Mouse (Mus musculus): Measurements from ENCODE around the gene Acvr1b. TPM values are rescaled to one million over a fixed set of nuclear protein-coding genes. Genes with fewer than 3 reads are reported as not detected.

Acvr1b gene
- 10 to 100 TPM; 14.5 to 14.7 TPM for total RNA-seq (2021)
- long read RNA-seq, experiment 1, partial matches to known transcripts: 0 of 1 reads
- long read RNA-seq, experiment 1, other reads (novel, unspliced or antisense): 1 of 1 reads
- long read RNA-seq, experiment 2, partial matches to known transcripts: 0 of 1 reads
- long read RNA-seq, experiment 2, other reads (novel, unspliced or antisense): 1 of 1 reads

DNA sequence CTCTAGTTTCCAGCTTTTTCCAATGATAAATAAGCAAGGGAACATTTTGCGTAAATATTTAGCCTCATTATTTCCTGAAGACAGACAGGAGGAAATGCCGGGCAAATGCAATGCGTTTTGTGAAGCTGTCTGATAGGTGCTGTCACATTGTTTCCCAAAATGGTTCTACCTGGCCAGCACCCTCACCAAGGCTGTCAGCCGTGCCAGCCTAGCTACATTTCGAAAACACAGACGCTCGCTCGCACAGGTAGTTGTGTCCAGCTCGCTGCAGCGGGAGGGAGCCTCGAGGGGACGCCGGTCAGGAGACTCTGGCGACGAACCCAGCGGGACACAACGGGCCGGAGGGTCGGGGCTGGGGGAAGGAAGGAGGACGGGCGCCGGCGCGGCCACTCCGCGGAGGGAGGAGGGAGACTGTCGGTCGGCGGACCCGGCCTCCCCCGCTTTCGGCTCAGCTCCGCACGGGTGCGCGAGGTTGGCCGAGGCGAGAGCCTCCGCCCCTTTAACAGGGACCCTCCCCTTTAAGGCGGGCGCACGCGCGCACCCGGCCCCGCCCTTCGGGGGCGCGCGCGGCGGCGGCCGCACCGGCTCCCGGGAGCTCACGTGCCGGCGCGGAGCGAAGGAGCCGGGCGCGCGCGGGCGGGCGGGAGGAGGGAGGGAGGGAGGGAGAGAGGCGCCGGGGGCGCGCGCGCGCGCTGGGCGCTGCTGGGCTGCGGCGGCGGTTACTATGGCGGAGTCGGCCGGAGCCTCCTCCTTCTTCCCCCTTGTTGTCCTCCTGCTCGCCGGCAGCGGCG, at the start of gene Acvr1b:
TSS of gene Acvr1b (plus strand) at position 647 of the 791 bp plus-strand sequence.
- DNase-seq: peak; percentile 94 to 97
- intact Hi-C loops (cut with DNase I): no loop called here

DNA sequence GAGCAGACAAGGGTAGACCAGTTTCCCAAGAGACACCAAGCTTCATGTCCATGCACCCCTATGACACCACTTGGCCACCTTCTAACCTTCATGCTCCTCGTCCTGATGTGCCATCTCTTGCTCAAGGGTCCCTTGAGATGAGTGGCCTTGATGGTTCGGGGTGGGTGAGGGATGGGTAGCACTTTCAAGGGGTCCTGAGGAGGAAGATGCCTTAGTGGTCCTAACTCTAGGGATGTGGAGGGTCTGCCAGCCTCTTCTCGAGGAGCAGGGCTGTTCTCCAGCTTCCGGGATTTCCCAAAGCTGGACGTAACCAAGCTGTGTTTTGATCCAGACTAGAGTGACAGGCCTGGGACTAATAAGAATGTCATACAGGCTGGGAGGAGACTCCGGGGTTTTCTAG, 48.3 kb upstream of the Acvr1b start:
- intact Hi-C loops (cut with DNase I): no loop called here

DNA sequence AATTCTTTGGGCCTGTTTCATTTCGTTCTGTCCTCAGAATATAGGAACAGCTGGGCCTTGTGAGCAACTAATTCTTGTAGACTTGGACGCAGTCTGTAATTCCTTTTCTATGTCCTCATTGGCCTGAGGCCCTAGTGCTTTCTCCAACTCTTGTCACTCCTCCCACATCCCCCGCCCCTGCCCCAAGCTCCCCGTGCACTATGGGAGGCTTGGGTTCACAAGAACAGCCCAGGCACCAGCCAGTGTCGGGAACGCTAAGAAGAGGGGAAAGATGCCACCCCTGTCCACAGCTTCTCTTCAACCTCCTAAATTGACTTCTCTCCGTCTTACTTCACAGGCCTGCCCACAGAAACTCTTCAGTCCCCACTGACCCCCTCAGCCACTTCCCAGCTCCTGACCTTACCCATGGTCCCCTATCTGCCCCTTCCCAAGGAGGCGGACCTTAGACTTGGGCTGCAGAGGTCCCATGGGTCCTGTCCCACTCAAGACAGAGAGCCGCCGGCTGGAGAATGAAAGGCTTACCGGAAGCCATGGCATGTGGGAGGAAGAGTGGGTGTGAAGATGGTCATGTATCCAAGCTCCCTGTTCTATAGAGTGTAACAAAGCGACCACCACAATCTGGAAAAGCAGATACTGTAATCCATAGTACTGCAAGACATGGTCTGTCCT, 46.9 kb upstream of the Acvr1b start:
- intact Hi-C loops (cut with DNase I): no loop called here
- DNase-seq: peak; percentile 70 to 74

More for the DNA sequence above, 48.3 kb upstream of the Acvr1b start:
- no peak for DNase-seq

DNA sequence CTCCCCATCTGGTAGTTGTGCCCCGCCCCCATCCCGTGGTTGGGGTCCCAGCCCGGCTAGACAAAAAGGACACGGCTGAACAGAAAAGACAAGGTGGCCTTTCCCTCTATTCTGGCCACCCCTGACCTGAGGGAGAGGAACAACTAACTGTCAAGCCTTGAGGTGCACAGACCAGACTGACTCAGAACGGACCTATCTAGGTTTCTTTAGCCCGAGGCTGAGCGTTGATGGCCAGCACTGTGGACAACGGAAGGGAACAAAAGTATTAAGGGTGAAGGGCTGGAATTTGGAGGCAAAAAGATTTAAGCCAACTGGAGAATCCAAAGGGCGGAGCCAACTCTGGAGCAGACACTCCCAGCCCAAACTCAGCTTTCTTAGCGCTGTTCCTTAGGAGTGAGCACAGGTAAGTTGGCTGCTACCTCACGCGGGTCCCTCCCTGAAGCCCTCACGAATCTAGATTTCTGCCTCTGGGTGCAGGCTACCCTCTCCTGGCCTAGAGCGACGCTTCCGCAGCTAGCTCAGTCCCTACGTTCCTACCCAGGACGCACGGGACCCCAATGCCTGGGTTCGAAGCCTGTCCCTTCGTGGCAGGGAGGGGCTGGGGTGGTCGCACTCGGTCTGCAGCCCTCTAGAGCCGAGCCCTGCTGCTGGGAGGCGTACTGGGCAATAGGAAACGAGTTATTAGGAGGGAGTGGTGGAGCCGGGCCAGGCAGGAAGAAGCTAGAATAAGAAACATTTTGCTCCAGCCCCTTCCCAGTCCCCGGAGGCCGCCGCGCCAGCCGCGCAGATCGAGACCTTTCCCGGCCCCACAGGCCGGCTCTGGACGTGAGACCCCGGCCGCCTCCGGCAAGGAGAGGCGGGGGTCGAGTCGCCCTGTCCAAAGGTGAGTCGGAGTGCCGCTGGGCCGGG, 45.4 kb upstream of the Acvr1b start, which contains the start of gene Acvrl1:
TSS of gene Acvrl1 (plus strand) at position 342 of the 909 bp plus-strand sequence.
- intact Hi-C loops (cut with DNase I): loop anchor here (2.0 kb wide), 1 partner anchor 16 kb away; no protein-coding TSS in a partner anchor
- DNase-seq: peak; percentile 78 to 81

DNA sequence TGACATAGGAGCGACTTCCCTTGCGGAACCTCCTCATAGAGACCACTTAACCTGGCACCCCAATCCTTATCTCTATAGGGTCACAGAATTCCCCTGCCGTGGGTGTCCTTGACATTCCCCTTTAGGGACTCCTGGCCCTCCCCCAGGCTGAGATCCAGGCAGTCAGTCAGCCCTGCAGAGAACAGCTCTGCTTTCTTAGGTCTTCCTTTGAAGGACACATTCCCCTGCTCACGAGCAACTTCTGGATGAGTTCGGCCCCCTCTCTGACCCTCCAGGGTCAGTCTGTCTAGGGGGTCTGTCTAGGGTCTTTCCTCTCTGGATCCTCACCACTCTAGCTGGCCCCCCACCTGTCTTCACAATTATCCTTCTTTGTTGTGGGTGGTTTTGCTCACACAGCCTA, 44.5 kb upstream of the Acvr1b start:
- intact Hi-C loops (cut with DNase I): loop anchor here (2.0 kb wide), 1 partner anchor 15 kb away; no protein-coding TSS in a partner anchor
- DNase-seq: no peak

DNA sequence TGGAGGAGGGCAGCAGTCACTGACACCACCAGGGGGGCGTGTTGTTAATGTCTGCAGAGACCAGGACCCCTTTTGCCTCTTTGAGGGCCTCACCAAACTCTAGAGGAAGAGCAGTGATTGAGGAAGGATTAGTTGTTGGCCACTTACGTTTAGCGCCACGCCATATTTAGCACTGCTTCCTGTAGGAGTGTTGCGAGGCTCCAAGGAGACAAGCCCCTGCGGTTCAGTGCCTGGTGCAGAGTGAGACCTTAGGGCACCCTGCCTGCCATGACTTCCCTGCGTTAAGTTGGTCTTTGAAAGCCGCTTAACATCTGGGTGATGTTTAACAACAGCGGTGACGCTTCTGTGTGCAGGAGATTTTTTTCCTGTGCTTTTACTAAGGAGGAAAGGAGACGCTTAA, 42.4 kb upstream of the Acvr1b start:
- DNase-seq: peak in 1 of 2 experiments; percentile 24
- intact Hi-C loops (cut with DNase I): no loop called here

DNA sequence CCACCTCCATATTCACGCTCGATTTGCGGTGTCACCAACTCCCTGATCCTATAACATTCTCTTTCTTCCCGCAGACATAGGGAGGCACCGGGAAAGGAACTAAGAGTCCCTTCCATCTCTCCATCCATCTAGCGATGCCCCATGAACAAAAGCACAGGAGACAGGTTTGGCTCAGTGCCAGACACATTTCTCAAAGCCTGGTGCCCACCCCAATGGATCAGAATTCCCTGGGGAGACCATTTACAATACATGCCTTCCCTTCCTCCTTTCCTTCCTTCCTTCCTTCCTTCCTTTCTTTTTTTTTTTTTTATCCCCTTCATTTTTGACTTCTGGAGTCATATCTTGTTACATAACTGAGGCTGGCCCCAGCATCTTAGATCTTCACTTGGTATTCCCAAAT, 41.8 kb upstream of the Acvr1b start:
- no peak for DNase-seq
- intact Hi-C loops (cut with DNase I): no loop called here

DNA sequence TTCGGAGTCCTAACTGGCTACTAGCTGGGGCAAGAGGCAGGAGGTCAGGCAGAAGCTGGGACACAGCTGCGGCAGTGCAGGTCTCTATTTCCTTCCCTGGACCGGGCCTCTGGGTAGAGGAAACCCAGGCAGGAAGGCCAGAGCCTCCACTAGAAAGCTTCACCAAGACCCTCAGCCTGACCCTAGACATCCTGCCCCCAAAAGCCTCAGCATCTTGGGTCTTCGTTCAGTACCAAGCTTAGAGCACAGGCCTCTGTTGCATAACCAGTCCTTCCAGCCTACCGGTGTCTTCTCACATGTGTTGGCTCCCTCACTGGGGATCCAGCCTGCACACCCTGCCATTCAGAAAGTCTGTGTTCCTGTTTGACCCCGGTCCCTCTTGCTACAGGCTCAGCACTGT, 41.1 kb upstream of the Acvr1b start:
- intact Hi-C loops (cut with DNase I): no loop called here
- DNase-seq: no peak

DNA sequence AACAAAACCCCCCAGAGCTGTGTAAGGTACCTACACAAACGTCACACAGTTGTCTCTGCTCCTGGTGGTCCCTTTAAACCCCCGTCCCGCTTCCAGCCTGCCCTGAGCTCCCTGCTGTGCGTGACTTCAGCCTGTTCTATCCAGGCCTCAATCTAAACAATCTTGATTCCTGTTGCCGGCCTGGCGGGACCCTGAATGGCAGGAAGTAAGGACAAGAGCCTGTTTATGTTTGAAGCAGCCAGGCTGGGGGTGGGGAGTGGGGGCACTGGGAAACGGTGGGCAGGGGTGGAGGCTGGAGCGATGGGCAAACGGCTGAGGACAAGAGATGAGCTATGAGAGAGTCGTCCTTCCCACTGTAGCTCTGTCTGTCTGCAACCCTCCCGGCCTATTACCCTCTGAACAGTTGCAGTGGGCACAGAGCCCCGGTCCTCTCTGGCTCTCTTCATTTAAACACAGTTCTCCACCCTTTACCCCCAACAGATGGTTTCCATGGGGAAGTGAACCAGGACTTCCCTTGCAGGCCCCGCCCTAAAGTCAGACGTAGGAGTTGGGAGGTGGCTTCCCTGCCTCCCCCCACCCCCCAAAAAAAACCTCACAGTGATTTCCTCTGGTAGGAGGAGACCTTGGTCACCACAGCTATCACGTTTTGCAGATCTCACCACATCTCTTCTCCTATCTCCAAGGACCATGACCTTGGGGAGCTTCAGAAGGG, 39.7 kb upstream of the Acvr1b start:
- DNase-seq: peak; percentile 50 to 51
- intact Hi-C loops (cut with DNase I): no loop called here

DNA sequence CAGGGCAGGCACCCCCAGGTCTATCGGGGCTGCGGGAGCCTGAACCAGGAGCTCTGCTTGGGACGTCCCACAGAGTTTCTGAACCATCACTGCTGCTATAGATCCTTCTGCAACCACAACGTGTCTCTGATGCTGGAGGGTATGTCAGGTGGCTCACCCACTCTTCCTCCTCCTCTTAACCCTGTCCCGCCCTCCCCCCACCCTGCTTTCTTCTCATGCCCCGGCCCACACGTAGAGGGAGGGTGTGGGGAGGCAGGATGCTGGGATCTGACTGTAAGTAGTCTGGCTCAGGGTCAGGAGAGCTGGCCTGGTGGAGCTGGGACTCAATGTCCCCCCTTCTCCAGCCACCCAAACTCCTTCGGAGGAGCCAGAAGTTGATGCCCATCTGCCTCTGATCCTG, 38.5 kb upstream of the Acvr1b start:
- intact Hi-C loops (cut with DNase I): no loop called here
- no peak for DNase-seq

DNA sequence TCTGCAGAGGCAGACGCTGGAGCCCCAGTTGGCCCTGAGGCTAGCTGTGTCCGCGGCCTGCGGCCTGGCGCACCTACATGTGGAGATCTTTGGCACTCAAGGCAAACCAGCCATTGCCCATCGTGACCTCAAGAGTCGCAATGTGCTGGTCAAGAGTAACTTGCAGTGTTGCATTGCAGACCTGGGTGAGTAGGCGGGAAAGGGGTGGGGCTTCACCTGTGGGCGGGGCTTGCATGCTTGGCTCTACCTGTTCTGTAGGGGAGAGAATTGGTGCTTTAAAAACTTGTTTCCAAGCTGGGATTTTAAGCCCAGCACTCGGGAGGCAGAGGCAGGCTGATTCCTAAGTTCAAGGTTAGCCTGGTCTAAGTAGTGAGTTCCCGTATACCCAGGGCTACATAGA, 36.4 kb upstream of the Acvr1b start:
- intact Hi-C loops (cut with DNase I): no loop called here
- no peak for DNase-seq

DNA sequence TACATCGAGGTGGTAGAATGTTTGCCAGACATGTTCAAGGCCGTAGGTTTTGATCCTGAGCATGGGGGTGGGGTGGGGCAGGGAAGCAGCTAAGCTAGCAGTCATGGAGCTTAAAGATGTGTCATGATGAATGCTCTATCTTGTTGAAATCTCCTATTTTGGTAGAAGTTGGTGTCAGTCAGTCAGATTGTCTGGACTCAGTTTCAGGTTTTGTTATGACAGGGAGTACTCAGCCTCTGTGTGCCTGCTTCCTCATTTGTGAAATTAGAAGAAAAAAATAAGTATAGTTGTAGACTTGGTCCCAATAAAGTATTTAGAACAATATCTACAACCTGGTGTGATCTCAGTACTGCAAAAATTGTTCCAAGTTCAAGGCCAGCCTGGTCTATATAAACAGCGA, 35.2 kb upstream of the Acvr1b start:
- intact Hi-C loops (cut with DNase I): no loop called here
- no peak for DNase-seq

DNA sequence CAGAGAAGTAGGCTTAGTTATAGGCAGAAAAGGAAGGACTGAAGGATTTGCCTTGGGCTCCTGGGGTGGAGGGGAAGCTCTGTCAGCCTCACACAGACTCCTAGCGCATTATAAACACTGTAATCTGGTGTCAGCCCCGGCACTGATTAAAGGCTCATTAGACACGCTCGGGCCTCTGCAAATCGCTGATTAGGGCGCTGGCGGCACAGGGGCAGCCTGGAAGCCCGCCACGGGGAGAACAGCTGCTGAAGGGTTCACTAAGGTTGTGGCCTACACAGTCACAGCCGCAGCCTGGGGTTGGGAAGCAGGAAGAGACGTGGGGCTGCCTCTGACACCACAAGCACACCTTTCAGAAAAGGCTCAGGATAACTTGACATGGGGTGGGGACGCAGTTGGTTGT, 34.0 kb upstream of the Acvr1b start:
- peak; percentile 67 to 71 for DNase-seq
- intact Hi-C loops (cut with DNase I): no loop called here

DNA sequence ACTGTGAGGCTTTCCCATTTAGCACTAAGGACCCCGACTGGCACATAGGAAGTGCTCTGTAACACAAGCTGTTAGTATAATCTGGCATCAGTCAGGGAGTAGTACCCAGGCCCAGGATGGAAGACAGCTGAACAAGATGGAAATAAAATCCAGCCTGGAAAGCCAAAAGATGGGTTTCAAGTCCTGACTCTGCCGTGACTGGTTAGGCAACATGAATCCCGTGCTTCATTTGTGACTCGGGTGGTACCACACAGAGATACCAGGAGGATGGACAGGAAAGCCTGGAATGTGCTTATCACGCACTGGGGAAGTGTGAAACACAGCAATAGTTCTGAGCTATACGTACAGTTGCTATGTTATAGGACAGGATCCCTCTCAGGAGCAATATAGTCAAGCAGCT, 33.3 kb upstream of the Acvr1b start:
- intact Hi-C loops (cut with DNase I): no loop called here
- no peak for DNase-seq

DNA sequence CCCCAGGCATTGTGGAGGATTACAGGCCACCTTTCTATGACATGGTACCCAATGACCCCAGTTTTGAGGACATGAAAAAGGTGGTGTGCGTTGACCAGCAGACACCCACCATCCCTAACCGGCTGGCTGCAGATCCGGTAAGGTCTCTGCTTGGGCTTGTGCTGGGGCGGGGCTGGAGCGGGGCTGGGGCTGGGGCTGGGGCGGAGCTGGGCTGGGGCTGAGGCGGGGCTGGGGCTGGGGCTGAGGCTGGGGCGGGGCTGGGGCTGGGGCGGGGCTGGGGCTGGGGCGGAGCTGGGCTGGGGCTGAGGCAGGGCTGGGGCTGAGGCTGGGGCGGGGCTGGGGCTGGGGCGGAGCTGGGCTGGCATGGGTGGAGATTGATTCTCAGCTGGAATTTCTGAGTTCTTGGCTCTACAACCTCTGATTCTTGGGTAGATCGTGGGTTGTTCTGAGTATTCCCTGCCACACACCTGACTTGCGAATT, 32.8 kb upstream of the Acvr1b start:
- DNase-seq: peak; percentile 52 to 55
- intact Hi-C loops (cut with DNase I): no loop called here

DNA sequence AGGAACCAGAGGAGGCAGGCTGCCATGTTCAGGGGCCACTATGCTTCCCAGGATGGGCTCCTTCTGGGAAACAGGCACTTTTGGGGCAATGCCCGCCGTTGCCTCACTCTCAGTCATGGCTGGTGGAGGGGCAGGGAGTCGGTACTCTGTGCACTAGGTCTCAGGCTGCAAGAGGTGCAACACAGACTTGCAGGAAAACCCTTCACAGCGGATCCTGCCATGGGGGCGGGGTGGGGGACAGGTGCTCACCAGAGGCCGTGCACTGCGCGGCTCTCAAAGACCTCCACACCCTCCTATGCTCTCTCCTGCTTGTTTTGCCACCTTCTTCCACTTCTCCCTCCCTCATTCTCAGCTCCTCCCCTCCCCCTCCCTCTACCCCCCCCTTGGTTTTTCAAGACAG, 31.2 kb upstream of the Acvr1b start:
- DNase-seq: no peak
- intact Hi-C loops (cut with DNase I): no loop called here

DNA sequence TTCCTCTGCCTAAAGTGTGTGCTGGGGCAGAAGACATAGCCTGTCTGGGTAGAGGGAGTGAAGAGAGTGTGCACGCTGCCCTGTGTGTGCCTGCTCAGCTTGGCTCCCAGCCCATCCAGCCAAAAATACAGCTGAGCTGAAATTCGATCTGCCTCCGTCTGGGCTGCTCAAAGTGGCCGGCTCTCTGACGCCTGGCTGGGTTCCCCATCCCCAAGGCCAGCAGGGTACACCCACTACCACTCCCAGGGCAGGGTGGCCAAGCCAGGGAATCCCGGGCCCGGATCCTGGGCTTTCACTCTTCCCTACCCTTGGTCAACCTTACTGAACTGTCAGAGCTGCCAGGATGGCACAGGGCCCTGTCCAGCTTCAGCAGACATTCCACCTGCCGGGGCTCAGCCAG, 30.4 kb upstream of the Acvr1b start:
- intact Hi-C loops (cut with DNase I): no loop called here
- peak; percentile 76 to 81 for DNase-seq

DNA sequence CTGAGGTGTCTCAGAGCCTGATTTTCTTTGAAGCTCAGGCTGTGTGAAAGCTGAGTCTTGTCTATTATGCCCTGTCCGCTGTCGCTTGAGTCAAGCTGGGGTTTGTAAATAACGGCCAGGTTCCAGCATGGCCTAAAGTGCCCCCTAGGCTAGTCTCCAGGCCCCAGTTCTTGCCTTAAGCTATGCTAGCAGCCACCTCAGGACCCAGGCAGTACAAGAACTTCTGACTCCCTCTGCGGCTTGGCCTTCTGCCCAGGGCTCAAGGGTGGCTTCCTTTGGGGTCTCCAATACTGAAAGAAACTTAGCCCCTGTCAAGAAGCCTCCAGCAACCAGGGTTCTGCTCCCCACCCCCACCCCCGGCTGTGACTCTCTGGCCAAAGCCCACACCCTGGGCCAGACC, 29.7 kb upstream of the Acvr1b start:
- intact Hi-C loops (cut with DNase I): loop anchor here (2.0 kb wide), 1 partner anchor 15 kb away; the partner anchor contains the start of gene Acvrl1
- no peak for DNase-seq

DNA sequence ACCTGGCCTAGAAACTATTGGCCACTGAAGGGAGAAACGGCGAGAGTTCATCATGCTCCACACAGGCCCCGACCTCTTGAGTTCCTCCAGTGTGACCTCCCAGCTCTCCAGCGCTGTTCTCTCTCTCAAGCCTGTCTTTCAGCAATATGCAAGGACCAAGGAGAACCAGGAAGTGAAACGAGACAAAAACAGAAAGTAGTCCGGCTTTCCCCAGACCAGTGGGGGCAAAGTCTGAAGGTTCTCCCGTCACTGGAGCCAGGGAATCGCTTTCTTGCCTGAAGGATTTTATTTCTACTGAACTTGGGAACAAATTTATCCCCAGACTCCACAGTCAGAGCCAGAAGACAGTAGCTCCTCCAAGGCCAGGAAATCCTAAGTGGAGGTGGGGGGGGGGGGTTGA, 29.1 kb upstream of the Acvr1b start:
- DNase-seq: no peak
- intact Hi-C loops (cut with DNase I): loop anchor here (2.0 kb wide), 1 partner anchor 16 kb away; the partner anchor contains the start of gene Acvrl1
